Mouse (Mus musculus) midbrain, embryonic 13.5 days (tissue): ENCODE measurements around the gene Scn4a. TPM values are rescaled to one million over a fixed set of nuclear protein-coding genes. Genes with fewer than 3 reads are reported as not detected.
"Not testable (repeated sequence)": the region's sequence is repeated elsewhere in the genome, so short reads cannot be mapped to it uniquely, and the experiment has no call there.

ENCODE experiments used
- ATAC-seq: fragments of 200-750 bp; cut with Nextera tagmentation; 2 replicates; pipeline ENCODE4 v1.8.0; 2017; ENCODE audit warnings: mild to moderate bottlenecking, moderate TSS enrichment, moderate library complexity
- H3K27ac ChIP-seq: fragments of 300-500 bp; sonication (generic); 2 replicates; pipeline ENCODE4 v1.5.1; 2015; ENCODE audit warnings: inconsistent platforms, mild to moderate bottlenecking, moderate library complexity
- H3K27me3 ChIP-seq: fragments of 300-500 bp; sonication (generic); 2 replicates; pipeline ENCODE4 v1.6.1; 2015; ENCODE audit warnings: mild to moderate bottlenecking, inconsistent platforms
- H3K36me3 ChIP-seq: fragments of 300-500 bp; sonication (generic); 2 replicates; pipeline ENCODE4 v1.6.1; 2015; ENCODE audit warnings: mild to moderate bottlenecking, inconsistent platforms
- H3K4me1 ChIP-seq: fragments of 300-500 bp; sonication (generic); replicated peaks from 2 replicates; pipeline ENCODE4 v1.6.1; 2015; ENCODE audit warnings: inconsistent platforms
- H3K4me2 ChIP-seq: fragments of 300-500 bp; sonication (generic); replicated peaks from 2 replicates; pipeline ENCODE4 v1.6.1; 2015; ENCODE audit warnings: moderate library complexity, mild to moderate bottlenecking, inconsistent platforms
- H3K4me3 ChIP-seq: fragments of 300-500 bp; sonication (generic); replicated peaks from 2 replicates; pipeline ENCODE4 v1.5.1; 2015; ENCODE audit warnings: mild to moderate bottlenecking, inconsistent platforms
- H3K9ac ChIP-seq: fragments of 300-500 bp; sonication (generic); replicated peaks from 2 replicates; pipeline ENCODE4 v1.6.1; 2015; ENCODE audit warnings: mild to moderate bottlenecking, inconsistent platforms
- H3K9me3 ChIP-seq: fragments of 300-500 bp; sonication (generic); 2 replicates; pipeline ENCODE4 v1.6.1; 2016; ENCODE audit warnings: mild to moderate bottlenecking, inconsistent platforms
- WGBS: fragments of 180-500 bp; shearing (Covaris S2); methylation state at CpG from one replicate; pipeline ENCODE4 v1.1.7; 2015; 5-methylcytosine and 5-hydroxymethylcytosine counted together
- polyA plus RNA-seq: library from polyadenylated mRNA; unstranded; fragments of >200 nt; fragmentation: Nextera tagmentation; extraction: Ambion mirVana; gene quantifications from 2 replicates; pipeline ENCODE4 v1.2.1, GENCODE M21; 2015

The Scn4a gene
- polyA plus RNA-seq, result 0.05 TPM in 1 of 2 replicates, not detected in the other

DNA sequence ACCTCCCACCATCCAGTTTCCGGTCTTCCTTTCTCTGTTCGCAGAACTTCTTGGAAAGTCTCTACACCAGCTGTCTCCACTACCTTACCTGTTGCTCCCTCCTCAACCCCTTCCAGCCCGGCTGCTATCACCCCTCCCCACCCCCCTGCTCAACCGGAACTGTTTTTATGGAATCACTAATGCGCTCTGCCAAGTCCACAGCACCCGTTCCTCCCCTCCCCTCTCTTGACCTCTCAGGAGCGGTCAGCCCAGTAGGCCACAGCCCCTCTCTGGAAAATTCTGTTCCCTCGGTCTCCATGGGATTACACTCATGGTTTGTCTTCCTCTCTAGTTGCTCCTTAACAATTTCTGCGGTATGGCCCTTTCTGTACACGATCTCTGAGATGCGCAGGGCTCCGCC, at the start of gene Scn4a:
TSS of gene Scn4a (minus strand) at position 101 of the 400 bp plus-strand sequence.
- H3K9me3 ChIP-seq, result no peaks in the 10 kb centered on the region
- WGBS, result 87% methylated on average over 12 of the region's 12 CpGs
- no peaks in the 10 kb centered on the region for H3K4me1 ChIP-seq

GRCm38 (mm10) chr11:106398481-106398880, 45.4 kb upstream of the Scn4a start:
- Histone ChIP-seq H3K27me3 (no peaks in the 10 kb centered on the region), H3K36me3 (peaks cover 52% of the 10 kb centered on the region), H3K4me1 (no peaks in the 10 kb centered on the region), H3K27ac (no peak overlapping the region), H3K9me3 (no peaks in the 10 kb centered on the region), H3K4me2 (no peak overlapping the region), H3K4me3 (no peak overlapping the region), H3K9ac (no peak overlapping the region)
- WGBS, result 92% methylated on average over 8 of the region's 8 CpGs
- no peak for ATAC-seq

More for the DNA sequence above, at the start of gene Scn4a:
- no peak for ATAC-seq
- H3K27me3 ChIP-seq, result no peaks in the 10 kb centered on the region
- H3K27ac ChIP-seq, result no peak within 1 kb of the TSS
- H3K9ac ChIP-seq, result no peak within 1 kb of the TSS
- no peak within 1 kb of the TSS for H3K4me3 ChIP-seq
- H3K4me2 ChIP-seq, result no peak within 1 kb of the TSS
- no peaks in the 10 kb centered on the region for H3K36me3 ChIP-seq

DNA sequence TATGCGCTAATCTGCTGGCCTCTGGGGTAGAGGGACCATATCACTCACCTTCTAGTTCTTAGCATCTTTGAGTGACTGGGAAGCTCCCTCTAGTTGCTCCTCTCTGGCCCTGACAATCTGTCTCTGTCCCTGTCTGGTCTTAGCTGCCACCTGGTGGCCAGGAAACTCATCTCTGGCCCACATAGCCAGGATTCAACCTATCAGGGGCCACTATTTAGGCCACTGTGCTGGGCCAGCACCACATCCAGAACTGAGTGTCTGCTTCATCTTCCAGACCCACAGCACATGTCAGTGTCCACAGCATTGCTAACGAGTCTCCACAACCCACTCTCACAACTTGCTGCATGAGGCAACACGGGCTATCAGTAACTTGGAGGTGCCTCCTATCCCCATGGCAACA, 44.6 kb upstream of the Scn4a start:
- no peak overlapping the region for H3K4me2 ChIP-seq
- peaks cover 43% of the 10 kb centered on the region for H3K36me3 ChIP-seq
- WGBS, result 87% methylated on average over 3 of the region's 3 CpGs
- H3K27ac ChIP-seq, result no peak overlapping the region
- no peak overlapping the region for H3K4me3 ChIP-seq
- H3K9ac ChIP-seq, result no peak overlapping the region
- no peaks in the 10 kb centered on the region for H3K4me1 ChIP-seq
- H3K9me3 ChIP-seq, result no peaks in the 10 kb centered on the region
- H3K27me3 ChIP-seq, result no peaks in the 10 kb centered on the region
- no peak for ATAC-seq

DNA sequence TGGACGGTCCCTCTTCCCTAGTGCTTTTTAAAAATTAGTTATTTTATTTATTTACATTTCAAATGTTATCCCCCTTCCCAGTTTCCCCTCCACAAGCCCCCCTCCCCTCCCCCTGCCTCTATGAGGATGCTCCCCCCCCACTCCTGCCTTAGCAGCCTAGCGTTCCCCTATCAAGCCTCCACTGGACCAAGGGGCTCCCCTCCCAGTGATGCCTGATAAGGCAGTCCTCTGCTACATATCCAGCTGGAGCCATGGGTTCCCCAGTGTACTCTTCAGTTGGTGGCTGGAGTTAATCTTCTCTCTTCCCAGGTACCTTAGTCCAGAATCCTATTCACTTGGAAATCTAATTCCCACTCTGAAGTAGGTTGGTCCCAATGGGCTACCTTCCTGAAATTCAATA, 41.0 kb upstream of the Scn4a start:
- H3K36me3 ChIP-seq, result peaks cover 18% of the 10 kb centered on the region
- not testable (repeated sequence) for H3K9me3 ChIP-seq, H3K9ac ChIP-seq, H3K4me2 ChIP-seq, H3K27ac ChIP-seq, H3K4me3 ChIP-seq, H3K27me3 ChIP-seq, H3K4me1 ChIP-seq, ATAC-seq
- WGBS, result 88% methylated on average over 2 of the region's 2 CpGs

- WGBS, result 75% methylated on average over 4 of the region's 4 CpGs
- no peak for ATAC-seq
Measured at GRCm38 (mm10) chr11:106393331-106393616, 40.2 kb upstream of the Scn4a start.

GRCm38 (mm10) chr11:106392597-106393330, 39.7 kb upstream of the Scn4a start:
- no peak for ATAC-seq
- Histone ChIP-seq H3K4me3 (no peak overlapping the region), H3K4me1 (no peaks in the 10 kb centered on the region), H3K9ac (no peak overlapping the region), H3K36me3 (peaks cover 5% of the 10 kb centered on the region; the same call in 1 of the 2 replicates), H3K27ac (no peak overlapping the region), H3K27me3 (no peaks in the 10 kb centered on the region), H3K4me2 (no peak overlapping the region), H3K9me3 (no peaks in the 10 kb centered on the region)
- 74% methylated on average over 7 of the region's 7 CpGs for WGBS

More at GRCm38 (mm10) chr11:106393331-106393616, 40.2 kb upstream of the Scn4a start:
- Histone ChIP-seq H3K27me3 (no peaks in the 10 kb centered on the region), H3K9me3 (no peaks in the 10 kb centered on the region), H3K4me3 (no peak overlapping the region), H3K27ac (no peak overlapping the region), H3K4me2 (no peak overlapping the region), H3K4me1 (no peaks in the 10 kb centered on the region), H3K36me3 (peaks cover 10% of the 10 kb centered on the region), H3K9ac (no peak overlapping the region)

DNA sequence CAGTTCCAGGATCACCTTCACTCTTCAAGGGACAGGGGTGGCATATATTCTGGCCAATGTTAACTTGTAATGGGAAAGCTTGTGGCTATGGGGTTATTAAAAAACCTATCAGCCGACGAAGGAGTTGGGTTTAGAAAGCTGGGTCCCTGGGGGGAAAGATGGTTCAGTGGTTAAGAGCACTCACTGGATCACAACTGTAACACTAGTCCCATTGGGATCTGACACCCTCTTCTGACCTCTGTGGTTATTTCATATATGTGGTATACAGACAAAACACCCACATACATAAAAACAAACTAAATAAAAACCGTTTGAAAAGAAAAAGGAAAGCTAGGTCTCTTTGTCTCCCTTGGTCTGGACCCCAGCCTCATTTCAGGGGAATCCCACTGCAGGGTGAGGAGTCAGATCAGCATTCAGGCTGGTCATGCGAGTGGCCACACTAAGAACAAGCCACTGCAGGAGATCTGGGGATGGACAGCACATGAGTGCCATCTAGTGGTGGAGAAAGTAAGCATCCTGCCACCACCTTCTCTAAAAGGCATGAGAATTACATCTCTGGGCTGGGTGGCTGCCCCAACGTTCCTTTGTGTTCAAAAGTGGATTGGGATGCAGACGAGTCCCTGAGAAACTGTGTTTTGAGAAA, 38.6 kb upstream of the Scn4a start:
- no peak overlapping the region for H3K9ac ChIP-seq
- peak; percentile 80 for ATAC-seq

GRCm38 (mm10) chr11:106390757-106391156, 37.7 kb upstream of the Scn4a start:
- Histone ChIP-seq H3K36me3 (peaks cover 4% of the 10 kb centered on the region; the same call in 1 of the 2 replicates), H3K27ac (no peak overlapping the region), H3K9ac (no peak overlapping the region), H3K4me2 (no peak overlapping the region), H3K4me1 (no peaks in the 10 kb centered on the region), H3K9me3 (no peaks in the 10 kb centered on the region), H3K27me3 (no peaks in the 10 kb centered on the region), H3K4me3 (no peak overlapping the region)
- ATAC-seq, result no peak
- WGBS, result 74% methylated on average over 3 of the region's 3 CpGs

More for the DNA sequence above, 38.6 kb upstream of the Scn4a start:
- Histone ChIP-seq H3K4me2 (no peak overlapping the region), H3K27me3 (no peaks in the 10 kb centered on the region), H3K27ac (no peak overlapping the region), H3K36me3 (peaks cover 4% of the 10 kb centered on the region; the same call in 1 of the 2 replicates), H3K9me3 (no peaks in the 10 kb centered on the region), H3K4me1 (no peaks in the 10 kb centered on the region), H3K4me3 (no peak overlapping the region)
- WGBS, result 33% methylated on average over 6 of the region's 6 CpGs

- H3K36me3 ChIP-seq, result peaks cover 4% of the 10 kb centered on the region; the same call in 1 of the 2 replicates
- WGBS, result 42% methylated on average over 3 of the region's 3 CpGs
- ATAC-seq, result no peak
Measured at GRCm38 (mm10) chr11:106389611-106390010, 36.5 kb upstream of the Scn4a start.

DNA sequence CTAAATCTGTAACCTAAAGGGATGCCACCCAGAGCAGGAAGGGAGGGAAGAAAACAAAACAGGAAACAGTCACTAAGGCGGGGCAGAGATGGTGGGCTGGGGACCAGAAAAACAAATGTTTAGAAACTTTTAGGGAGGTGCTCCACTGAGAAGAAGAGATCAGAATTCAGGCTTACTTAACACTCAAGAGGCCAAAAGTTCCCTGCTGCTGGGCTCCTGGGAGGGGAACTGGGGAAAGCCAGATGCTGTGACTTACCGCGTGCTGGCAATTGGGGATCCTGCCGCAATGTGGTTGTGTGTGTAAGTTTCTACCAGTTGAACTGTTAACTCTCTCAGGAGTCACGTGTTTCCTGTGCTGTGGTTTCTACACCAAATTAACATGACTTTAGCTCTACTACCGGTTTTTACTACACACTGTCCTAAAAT, 34.7 kb upstream of the Scn4a start, which contains the start of gene Icam2:
TSS of gene Icam2 (minus strand) at position 285 of the 426 bp plus-strand sequence.
- H3K4me2 ChIP-seq, result no peak within 1 kb of the TSS
- 81% methylated on average over 6 of the region's 6 CpGs for WGBS
- ATAC-seq, result no peak
- H3K36me3 ChIP-seq, result no peaks in the 10 kb centered on the region
- H3K9me3 ChIP-seq, result no peaks in the 10 kb centered on the region
- no peaks in the 10 kb centered on the region for H3K4me1 ChIP-seq
- H3K27me3 ChIP-seq, result no peaks in the 10 kb centered on the region
- no peak within 1 kb of the TSS for H3K4me3 ChIP-seq
- no peak within 1 kb of the TSS for H3K9ac ChIP-seq
- no peak within 1 kb of the TSS for H3K27ac ChIP-seq

More at GRCm38 (mm10) chr11:106389611-106390010, 36.5 kb upstream of the Scn4a start:
- no peaks in the 10 kb centered on the region for H3K27me3 ChIP-seq
- H3K4me2 ChIP-seq, result no peak overlapping the region
- H3K9ac ChIP-seq, result no peak overlapping the region
- H3K9me3 ChIP-seq, result no peaks in the 10 kb centered on the region
- H3K4me3 ChIP-seq, result no peak overlapping the region
- no peak overlapping the region for H3K27ac ChIP-seq
- H3K4me1 ChIP-seq, result no peaks in the 10 kb centered on the region

DNA sequence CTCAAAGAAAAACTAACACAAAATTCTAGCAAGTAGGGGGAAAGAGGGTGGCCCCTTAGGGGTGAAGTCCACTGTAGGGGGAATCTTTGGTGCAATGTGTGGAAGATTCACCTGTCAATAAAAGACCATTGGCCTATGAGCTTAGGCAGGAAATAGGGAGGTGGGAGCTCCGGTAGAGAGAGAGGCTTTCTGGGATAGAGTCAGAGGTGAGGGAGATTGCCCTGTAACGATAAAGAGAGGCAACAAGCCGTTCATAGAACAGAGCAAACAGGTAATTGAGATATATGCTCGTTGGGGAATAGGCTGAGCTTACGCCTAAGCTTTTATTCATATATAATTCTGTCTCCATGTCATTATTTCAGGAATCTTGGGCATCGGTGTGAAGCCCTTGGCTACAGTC, 33.9 kb upstream of the Scn4a start:
- H3K9ac ChIP-seq, result no peak overlapping the region
- no peaks in the 10 kb centered on the region for H3K27me3 ChIP-seq
- no peak overlapping the region for H3K4me3 ChIP-seq
- no peak overlapping the region for H3K4me2 ChIP-seq
- H3K9me3 ChIP-seq, result no peaks in the 10 kb centered on the region
- no peak overlapping the region for H3K27ac ChIP-seq
- H3K4me1 ChIP-seq, result no peaks in the 10 kb centered on the region
- no peaks in the 10 kb centered on the region for H3K36me3 ChIP-seq
- ATAC-seq, result no peak
- WGBS, result 89% methylated on average over 6 of the region's 6 CpGs

DNA sequence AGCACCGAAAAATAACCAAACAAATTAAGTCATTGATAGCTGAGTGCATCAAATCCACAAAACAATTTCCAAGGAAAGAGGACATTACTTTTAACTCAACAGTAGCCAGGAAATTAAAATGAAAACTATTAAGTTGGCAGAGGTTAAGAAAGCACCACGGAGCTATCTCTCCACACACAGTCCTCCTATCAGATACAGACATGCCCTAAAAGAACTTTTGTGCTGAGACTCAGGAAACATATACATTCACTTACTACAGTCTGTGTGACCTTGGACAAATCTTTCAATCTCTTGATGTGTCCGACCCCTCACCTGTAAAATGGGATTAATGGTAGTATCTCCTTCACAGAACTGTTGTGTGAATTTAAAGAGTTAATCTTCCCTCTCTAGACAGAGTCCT, 33.3 kb upstream of the Scn4a start:
- Histone ChIP-seq H3K4me2 (no peak overlapping the region), H3K27ac (no peak overlapping the region), H3K9me3 (no peaks in the 10 kb centered on the region), H3K4me1 (no peaks in the 10 kb centered on the region), H3K36me3 (no peaks in the 10 kb centered on the region), H3K27me3 (no peaks in the 10 kb centered on the region), H3K4me3 (no peak overlapping the region), H3K9ac (no peak overlapping the region)
- ATAC-seq, result no peak
- WGBS, result 95% methylated on average over 3 of the region's 3 CpGs
